Mouse (Mus musculus) hindbrain, embryonic 10.5 days (tissue): ENCODE measurements around the gene Aven. TPM values are rescaled to one million over a fixed set of nuclear protein-coding genes. Genes with fewer than 3 reads are reported as not detected.

Experiments used
- DNase-seq: peaks from one replicate; pipeline ENCODE4 v3.0.0-alpha.2; 2017; ENCODE audit warnings: low spot score
- H3K27ac ChIP-seq: fragments of 300-500 bp; sonication (generic); 2 replicates; pipeline ENCODE4 v1.5.1; 2016; ENCODE audit warnings: mild to moderate bottlenecking, moderate library complexity
- H3K27me3 ChIP-seq: fragments of 300-500 bp; sonication (generic); 2 replicates; pipeline ENCODE4 v1.6.1; 2016; ENCODE audit warnings: mild to moderate bottlenecking; ENCODE audit not compliant: poor library complexity, insufficient read depth, severe bottlenecking
- H3K36me3 ChIP-seq: fragments of 300-500 bp; sonication (generic); 2 replicates; pipeline ENCODE4 v1.6.1; 2016; ENCODE audit warnings: mild to moderate bottlenecking, moderate library complexity
- H3K4me1 ChIP-seq: fragments of 300-500 bp; sonication (generic); replicated peaks from 2 replicates; pipeline ENCODE4 v1.6.1; 2016; ENCODE audit warnings: mild to moderate bottlenecking
- H3K4me3 ChIP-seq: fragments of 300-500 bp; sonication (generic); 2 replicates; pipeline ENCODE4 v1.5.1; 2016; ENCODE audit warnings: mild to moderate bottlenecking, moderate library complexity
- H3K9me3 ChIP-seq: fragments of 300-500 bp; sonication (generic); 2 replicates; pipeline ENCODE4 v1.6.1; 2016; ENCODE audit warnings: mild to moderate bottlenecking, moderate library complexity
- WGBS: fragments of 180-500 bp; shearing (Covaris S2); methylation state at CpG from one replicate; pipeline ENCODE4 v1.1.7; 2016; 5-methylcytosine and 5-hydroxymethylcytosine counted together
- polyA plus RNA-seq: library from polyadenylated mRNA; unstranded; fragments of >200 nt; fragmentation: Nextera tagmentation; extraction: Ambion mirVana; gene quantifications from 2 replicates; pipeline ENCODE4 v1.2.1, GENCODE M21; 2016

The Aven gene
- polyA plus RNA-seq, 1 experiment from 2014 or later, result 7.4 TPM

GRCm38 (mm10) chr2:112656131-112656530 lies 163.4 kb downstream of the Aven start:
- H3K27ac ChIP-seq, result no peak overlapping the region
- H3K27me3 ChIP-seq, result no peaks in the 10 kb centered on the region
- no peak overlapping the region for H3K4me3 ChIP-seq
- no peak for DNase-seq
- H3K36me3 ChIP-seq, result no peaks in the 10 kb centered on the region
- WGBS, result 69% methylated on average over 5 of the region's 5 CpGs
- no peaks in the 10 kb centered on the region for H3K9me3 ChIP-seq
- no peaks in the 10 kb centered on the region for H3K4me1 ChIP-seq

GRCm38 (mm10) chr2:112669461-112669860 lies 176.7 kb downstream of the Aven start:
- H3K36me3 ChIP-seq, result no peaks in the 10 kb centered on the region
- no peaks in the 10 kb centered on the region for H3K4me1 ChIP-seq
- no peaks in the 10 kb centered on the region for H3K27me3 ChIP-seq
- no peaks in the 10 kb centered on the region for H3K9me3 ChIP-seq
- H3K27ac ChIP-seq, result no peak overlapping the region
- no peak for DNase-seq
- no peak overlapping the region for H3K4me3 ChIP-seq
- WGBS, result 90% methylated on average over 3 of the region's 3 CpGs

- WGBS, result 95% methylated on average over 2 of the region's 2 CpGs
Measured at GRCm38 (mm10) chr2:112676175-112676574, 183.4 kb downstream of the Aven start.

GRCm38 (mm10) chr2:112676721-112677120 lies 184.0 kb downstream of the Aven start:
- no peaks in the 10 kb centered on the region for H3K27me3 ChIP-seq
- no peaks in the 10 kb centered on the region for H3K9me3 ChIP-seq
- H3K36me3 ChIP-seq, result no peaks in the 10 kb centered on the region
- H3K27ac ChIP-seq, result no peak overlapping the region
- DNase-seq, result no peak
- 47% methylated on average over 1 of the region's 1 CpGs for WGBS
- no peaks in the 10 kb centered on the region for H3K4me1 ChIP-seq
- no peak overlapping the region for H3K4me3 ChIP-seq

More at GRCm38 (mm10) chr2:112676175-112676574, 183.4 kb downstream of the Aven start:
- Histone ChIP-seq H3K27ac (no peak overlapping the region), H3K4me1 (no peaks in the 10 kb centered on the region), H3K9me3 (no peaks in the 10 kb centered on the region), H3K4me3 (no peak overlapping the region), H3K36me3 (no peaks in the 10 kb centered on the region), H3K27me3 (no peaks in the 10 kb centered on the region)
- DNase-seq, result no peak

- H3K4me1 ChIP-seq, result no peaks in the 10 kb centered on the region
- no peaks in the 10 kb centered on the region for H3K36me3 ChIP-seq
- H3K27ac ChIP-seq, result no peak overlapping the region
- no peak overlapping the region for H3K4me3 ChIP-seq
- H3K9me3 ChIP-seq, result no peaks in the 10 kb centered on the region
- DNase-seq, result no peak
- no peaks in the 10 kb centered on the region for H3K27me3 ChIP-seq
- WGBS, result 51% methylated on average over 1 of the region's 1 CpGs
Measured at GRCm38 (mm10) chr2:112677246-112677645, 184.5 kb downstream of the Aven start.

GRCm38 (mm10) chr2:112681817-112682216 lies 189.1 kb downstream of the Aven start:
- no peaks in the 10 kb centered on the region for H3K36me3 ChIP-seq
- no peaks in the 10 kb centered on the region for H3K9me3 ChIP-seq
- H3K27ac ChIP-seq, result no peak overlapping the region
- peaks cover 5% of the 10 kb centered on the region; the same call in 1 of the 2 replicates for H3K4me1 ChIP-seq
- H3K27me3 ChIP-seq, result no peaks in the 10 kb centered on the region
- no peak overlapping the region for H3K4me3 ChIP-seq
- no peak for DNase-seq
- 85% methylated on average over 5 of the region's 5 CpGs for WGBS

Other genes starting within 250 kb of the Aven start
- gene Nutm1, start 233.7 kb upstream of the Aven start, polyA plus RNA-seq, result not detected in 2 replicates
- 178 and 208 TPM in 2 replicates for gene Nop10, start 231.0 kb upstream of the Aven start, polyA plus RNA-seq
- gene Slc12a6, start 227.1 kb upstream of the Aven start, polyA plus RNA-seq, result 8.7 and 11.2 TPM in 2 replicates
- not detected in 2 replicates for gene Gm21985, start 226.7 kb upstream of the Aven start, polyA plus RNA-seq
- gene Emc4, start 124.9 kb upstream of the Aven start, polyA plus RNA-seq, result 119 and 140 TPM in 2 replicates
- 37.7 and 42.1 TPM in 2 replicates for gene Katnbl1, start 113.8 kb upstream of the Aven start, polyA plus RNA-seq
- 12.0 and 12.3 TPM in 2 replicates for gene Emc7, start 38.0 kb upstream of the Aven start, polyA plus RNA-seq
- gene Chrm5, start 12.2 kb upstream of the Aven start, polyA plus RNA-seq, result not detected in 2 replicates